Mouse (Mus musculus): ENCODE results near the gene Ksr1.

DNA sequence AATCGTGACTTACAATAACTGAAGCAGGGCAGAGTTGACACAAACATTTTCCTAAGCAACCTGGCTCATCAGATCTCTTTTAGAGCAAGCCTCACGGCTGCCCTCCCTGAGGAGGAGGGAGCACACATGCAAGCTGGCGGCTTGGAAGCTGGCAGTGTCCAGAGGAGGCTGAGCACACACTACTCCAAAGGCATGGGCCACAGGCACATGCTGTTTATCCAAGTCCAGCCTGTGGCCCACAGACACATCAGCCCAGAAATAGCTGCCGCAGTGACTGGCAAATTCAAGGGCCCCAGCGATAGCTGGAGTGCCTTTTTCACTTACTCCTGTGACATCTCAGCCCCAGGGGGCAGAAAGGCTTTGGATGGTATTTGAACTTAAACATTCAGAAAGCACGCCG is 82.6 kb downstream of the Ksr1 start:
- no peak for TF ChIP-seq CTCF (IDR thresholded peaks at IDR 0.05; ENCODE audit: low read depth)
- no peak for TF ChIP-seq EP300 (IDR thresholded peaks at IDR 0.05; ENCODE audit: low read depth)

All from liver, embryonic 14.5 days (tissue).